Mouse (Mus musculus): ENCODE data around the gene Gm8246.
"Not testable (repeated sequence)": the region's sequence is repeated elsewhere in the genome, so short reads cannot be mapped to it uniquely, and the experiment has no call there.

Gene Gm8246

DNA sequence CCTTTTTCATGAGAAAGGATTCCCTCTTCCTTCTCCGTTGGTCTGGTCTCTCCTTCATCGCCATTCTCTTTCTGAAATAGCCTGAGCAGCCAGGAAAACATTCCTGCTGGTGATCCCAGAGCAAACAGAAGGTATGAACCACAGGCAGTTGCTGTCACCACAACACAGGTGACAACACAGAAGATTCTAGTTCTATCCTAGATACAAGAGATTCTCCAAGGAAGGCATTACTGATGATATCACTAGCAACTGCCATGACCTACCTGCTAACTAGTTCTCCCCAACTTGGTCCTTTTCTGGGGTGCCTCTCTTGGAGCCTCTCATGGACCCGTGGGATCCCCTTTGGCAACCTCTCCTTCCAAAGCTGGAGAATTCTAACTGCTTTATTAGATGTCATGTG lies at the start of gene Gm8246:
Gm8246 (minus strand) TSS at position 101 of the 400 bp plus-strand sequence.
- DNase-seq = not testable (repeated sequence)

DNA sequence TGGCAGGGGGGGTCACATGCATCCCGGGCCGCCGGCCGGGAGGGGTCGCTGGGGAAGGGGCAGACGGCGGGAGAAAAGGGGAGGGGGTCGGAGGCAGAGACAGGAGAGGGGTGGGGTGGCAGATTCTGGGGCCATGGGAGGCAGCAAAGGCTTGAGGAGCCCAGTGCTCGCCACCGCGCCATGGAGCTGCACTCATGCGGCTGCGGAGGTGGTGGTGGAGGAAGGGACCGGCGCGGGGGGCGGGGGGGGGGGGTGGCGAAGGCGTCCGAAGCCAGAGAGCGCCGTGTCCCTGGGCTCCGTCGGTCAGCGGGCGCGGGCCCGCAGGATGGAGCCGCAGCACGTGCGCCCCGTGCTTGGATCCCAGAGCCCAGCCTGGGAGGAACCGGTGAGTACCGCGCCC lies 23.7 kb upstream of the Gm8246 start, which contains the start of gene Gm3488:
Gm3488 (plus strand) TSS at position 301 of the 400 bp plus-strand sequence.
- DNase-seq = not testable (repeated sequence)

DNA sequence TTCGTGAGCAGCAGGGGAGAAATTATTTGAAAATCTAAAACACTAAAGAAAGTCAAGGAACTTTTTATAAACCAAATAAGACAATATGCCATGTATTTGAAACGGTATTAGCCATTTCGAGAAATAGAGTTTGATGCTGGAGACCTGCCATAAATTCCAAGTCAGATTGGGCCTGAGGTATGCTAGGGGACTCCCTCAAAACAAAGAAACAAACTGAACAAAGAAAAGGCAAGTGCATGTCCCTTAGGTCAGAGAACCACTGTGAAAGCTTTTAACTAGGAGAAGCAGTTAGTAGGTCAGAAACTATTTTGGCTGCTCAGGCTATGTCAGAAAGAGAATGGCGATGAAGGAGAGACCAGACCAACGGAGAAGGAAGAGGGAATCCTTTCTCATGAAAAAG lies 6.3 kb upstream of the Gm8246 start, which contains the start of gene Gm3187:
Gm3187 (plus strand) TSS at position 301 of the 400 bp plus-strand sequence.
- not testable (repeated sequence) for DNase-seq

DNA sequence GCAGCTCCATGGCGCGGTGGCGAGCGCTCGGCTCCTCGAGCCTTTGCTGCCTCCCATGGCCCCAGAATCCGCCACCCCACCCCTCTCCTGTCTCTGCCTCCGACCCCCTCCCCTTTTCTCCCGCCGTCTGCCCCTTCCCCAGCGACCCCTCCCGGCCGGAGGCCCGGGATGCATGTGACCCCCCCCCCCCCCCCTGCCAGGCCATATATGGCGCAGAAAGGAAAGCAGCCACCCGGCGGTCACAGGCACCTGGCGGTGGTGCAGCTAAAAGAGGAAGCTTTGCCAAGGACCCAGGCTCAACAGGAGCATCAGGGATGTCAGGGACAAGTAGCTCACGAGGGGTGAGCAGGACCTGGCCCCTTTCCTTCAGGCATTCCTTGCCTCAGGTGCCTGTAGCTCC lies 17.2 kb downstream of the Gm8246 start:
- DNase-seq = not testable (repeated sequence)

DNA sequence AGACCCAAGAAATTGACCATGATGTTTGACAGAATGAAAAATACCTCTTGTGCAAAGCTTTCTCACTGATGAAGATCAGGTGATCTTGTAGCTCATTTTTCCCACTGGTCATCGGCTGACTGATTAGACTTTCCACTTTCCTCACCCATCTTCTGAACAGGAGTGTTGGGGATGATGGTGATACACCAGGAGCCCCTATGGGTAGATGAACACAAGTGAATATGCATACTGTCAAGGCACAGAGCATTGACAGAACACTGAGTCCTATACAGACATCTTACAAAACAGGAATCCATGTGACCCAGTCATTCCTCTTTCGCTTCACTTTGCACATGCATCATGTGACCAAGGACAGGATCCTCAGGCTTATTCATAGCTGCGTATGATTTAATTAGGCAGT lies 22.3 kb downstream of the Gm8246 start, which contains the start of gene Gm3194:
Gm3194 (minus strand) TSS at position 101 of the 400 bp plus-strand sequence.
- DNase-seq = not testable (repeated sequence)

Data from right cerebral cortex, postnatal 14 days (tissue).